In the genomic region with DNA sequence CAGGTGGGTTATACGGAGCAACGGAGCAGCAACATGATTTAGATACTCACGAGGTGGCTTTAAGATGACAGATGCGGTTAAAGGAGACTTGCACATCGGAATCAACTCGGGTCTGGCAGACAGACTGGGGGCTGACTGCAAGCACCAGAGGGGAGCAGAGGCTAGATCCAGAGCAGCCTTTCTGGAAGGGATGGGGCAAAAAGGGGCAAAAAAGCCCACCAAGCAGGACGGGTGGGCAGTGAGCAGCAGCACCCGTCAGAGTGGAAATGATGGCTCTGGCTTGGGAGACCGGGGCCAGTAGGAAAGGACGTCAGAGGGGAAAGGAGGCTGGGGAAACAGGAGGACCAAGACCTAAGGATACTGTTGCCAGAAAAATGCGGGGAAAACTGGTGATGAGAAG, we compare ENCODE assay signal across 8 mouse cellular contexts. TPM values are rescaled to one million over a fixed set of nuclear protein-coding genes. Genes with fewer than 3 reads are reported as not detected.
A peak's percentile ranks its signal among the peaks of the same experiment; 100 is the strongest.
DNase-seq lines count a peak whose midpoint lies in the region; ATAC-seq lines count a peak whose summit lies in the region.

No protein-coding gene starts in this region.

- H3K9me3 ChIP-seq in heart, embryonic 11.5 days (replicated peaks; ENCODE audit: control insufficient read depth, low read length): no peaks in the 10 kb centered on the region
- no peaks in the 10 kb centered on the region for H3K9me3 ChIP-seq in liver, embryonic 13.5 days (replicated peaks)

- intact Hi-C loops in heart, postnatal 25 days (cut with DNase I): loop anchor here (2.0 kb wide), 1 partner anchor 44 kb away; a partner anchor contains a TSS

- peak overlapping the region; percentile 84 for H3K4me3 ChIP-seq in heart, embryonic 11.5 days (ENCODE audit: low read depth, low read length)
- peak overlapping the region; percentile 96 for H3K4me3 ChIP-seq in liver, embryonic 13.5 days (replicated peaks)

- WGBS in heart, embryonic 11.5 days (ENCODE audit: insufficient replicate concordance): 0% methylated on average over 11 of the region's 11 CpGs
- WGBS in liver, embryonic 13.5 days (ENCODE audit: insufficient replicate concordance): 2% methylated on average over 11 of the region's 11 CpGs

- peak overlapping the region; percentile 90 for H3K9ac ChIP-seq in heart, embryonic 11.5 days (ENCODE audit: low read depth, low read length)
- H3K9ac ChIP-seq in liver, embryonic 13.5 days: peak overlapping the region; percentile 98

- H3K27ac ChIP-seq in heart, embryonic 11.5 days (ENCODE audit: low read depth, low read length): peak overlapping the region; percentile 88; the same call in 1 of the 2 replicates
- H3K27ac ChIP-seq in liver, embryonic 13.5 days: peak overlapping the region; percentile 94

- no peak for DNase-seq in heart, postnatal 25 days (ENCODE audit: low spot score)
- DNase-seq in CD4-positive helper T cell, adult 2 months (ENCODE audit: low read depth, low spot score): peak; percentile 39
- DNase-seq in adipocyte (ENCODE audit: low spot score): peak; percentile 43
- DNase-seq in liver, embryonic 13.5 days: no peak
- DNase-seq in splenic B cell, adult 2 months (ENCODE audit: low read depth, low spot score): peak; percentile 27
- no peak for DNase-seq in right cerebral cortex, postnatal 25 days

- no peak for ATAC-seq in heart, embryonic 11.5 days (replicated peaks; ENCODE audit: insufficient number of reproducible peaks, low FRiP score, low TSS enrichment)
- peak; percentile 16; the same call in 1 of the 2 replicates for ATAC-seq in frontal cortex, adult (ENCODE audit: low TSS enrichment)
- no peak for ATAC-seq in liver, embryonic 13.5 days (ENCODE audit: low read depth)

- no peaks in the 10 kb centered on the region for H3K36me3 ChIP-seq in heart, embryonic 11.5 days (ENCODE audit: control insufficient read depth, insufficient read depth, low read length)
- H3K36me3 ChIP-seq in liver, embryonic 13.5 days: no peaks in the 10 kb centered on the region; the same call in 1 of the 2 replicates
- no peaks in the 10 kb centered on the region for H3K36me3 ChIP-seq in splenic B cell, adult 2 months (ENCODE audit: control insufficient read depth, insufficient read depth, low read length, poor library complexity, severe bottlenecking)

- peak overlapping the region; percentile 93 for H3K4me2 ChIP-seq in heart, embryonic 11.5 days
- H3K4me2 ChIP-seq in liver, embryonic 13.5 days: peak overlapping the region; percentile 92

- H3K27me3 ChIP-seq in heart, embryonic 11.5 days (ENCODE audit: control insufficient read depth, insufficient read depth, low read length): no peaks in the 10 kb centered on the region
- no peaks in the 10 kb centered on the region for H3K27me3 ChIP-seq in liver, embryonic 13.5 days
- no peaks in the 10 kb centered on the region for H3K27me3 ChIP-seq in splenic B cell, adult 2 months (ENCODE audit: control insufficient read depth, insufficient read depth, low read length, poor library complexity, severe bottlenecking)

- peaks cover 10% of the 10 kb centered on the region for H3K4me1 ChIP-seq in heart, embryonic 11.5 days (ENCODE audit: control insufficient read depth, insufficient read depth, low read length)
- peaks cover 28% of the 10 kb centered on the region for H3K4me1 ChIP-seq in liver, embryonic 13.5 days (replicated peaks)

RNA-seq across cellular contexts. Expression of a gene that starts 0.7 kb away (rescaled TPM):
- polyA plus RNA-seq in heart, embryonic 11.5 days (2014; fragmentation: Nextera tagmentation; extraction: Ambion mirVana): 23.9 and 25.5 TPM in 2 replicates
- total RNA-seq in heart, postnatal 25 days (2021): 10 to 100 TPM; 21.8 to 23.3 TPM
- polyA plus RNA-seq in liver, embryonic 13.5 days (2015; fragmentation: Nextera tagmentation; extraction: Ambion mirVana): 13.7 and 16.5 TPM in 2 replicates

RNA-seq across cellular contexts. Expression of a gene that starts 44.4 kb away (rescaled TPM):
- 32.8 and 43.1 TPM in 2 replicates for polyA plus RNA-seq in heart, embryonic 11.5 days (2014; fragmentation: Nextera tagmentation; extraction: Ambion mirVana)
- 10 to 100 TPM; 14.3 to 14.6 TPM for total RNA-seq in heart, postnatal 25 days (2021)
- polyA plus RNA-seq in liver, embryonic 13.5 days (2015; fragmentation: Nextera tagmentation; extraction: Ambion mirVana): 22.0 and 28.2 TPM in 2 replicates

Comparison
In these comparisons a context has a peak if more than half of its experiments do, and no peak if none do; other contexts are left out.
1. DNase-seq: peak in CD4-positive helper T cell, adult 2 months (single experiment), adipocyte (single experiment) and splenic B cell, adult 2 months (single experiment); none in heart, postnatal 25 days (single experiment), liver, embryonic 13.5 days (single experiment) and right cerebral cortex, postnatal 25 days (single experiment).